Mouse (Mus musculus) kidney, postnatal 14 days (tissue): ENCODE data around the gene Olfr890.
"Not testable (repeated sequence)": the region's sequence is repeated elsewhere in the genome, so short reads cannot be mapped to it uniquely, and the experiment has no call there.

Source experiments
- DNase-seq: peaks from one replicate; pipeline ENCODE4 v3.0.0; 2022; ENCODE audit warnings: mixed read lengths

Gene Olfr890

GRCm38 (mm10) chr9:38142217-38142616 lies at the start of gene Olfr890:
Gene Olfr890, plus strand, starts transcription at chr9:38142517.
- no peak for DNase-seq

- no peak for DNase-seq
These were observed 34.5 kb upstream of the Olfr890 start, which contains the start of gene Olfr888 for GRCm38 (mm10) chr9:38107828-38108227. Gene Olfr888, plus strand, starts transcription at chr9:38108128.

GRCm38 (mm10) chr9:38114898-38115297 lies 27.4 kb upstream of the Olfr890 start, which contains the start of gene Olfr889:
Gene Olfr889, plus strand, starts transcription at chr9:38115198.
- DNase-seq = no peak

- not testable (repeated sequence) for DNase-seq
These were observed 26.0 kb downstream of the Olfr890 start for GRCm38 (mm10) chr9:38168341-38168740.

- DNase-seq = no peak
These were observed 38.4 kb downstream of the Olfr890 start, which contains the start of gene Olfr891 for GRCm38 (mm10) chr9:38180721-38181120. Gene Olfr891, minus strand, starts transcription at chr9:38180821.
